In the genomic region with DNA sequence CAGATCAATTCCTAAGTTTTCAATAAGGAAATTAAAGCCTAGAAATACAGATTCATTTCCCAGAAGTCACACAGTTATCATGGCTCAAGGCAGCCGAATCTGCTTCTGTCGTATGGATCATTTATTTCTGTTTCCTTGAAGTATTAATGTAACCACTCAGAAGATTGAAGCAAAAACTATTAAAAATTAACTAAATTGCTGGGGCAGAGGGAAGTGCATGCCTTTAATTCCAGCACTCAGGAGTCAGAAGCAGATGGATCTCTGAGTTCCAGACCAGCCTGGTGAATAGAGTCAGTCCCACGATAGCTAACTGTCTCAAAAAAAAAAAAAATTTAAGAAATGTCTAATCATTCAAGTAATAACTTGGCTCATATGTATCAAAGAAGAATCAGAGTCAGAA, we compare ENCODE assay signal across 31 mouse cellular contexts.
"Had no signal": no experiment of that assay in that cellular context is flagged by ENCODE, and none has a peak within 500 bp of the region (broad histone marks: within the 10 kb centered on the region; RNA-seq: fewer than 3 reads in every experiment).

No protein-coding gene starts in this region.

- H3K4me3 ChIP-seq: heart, adult 2 months; heart, embryonic 10.5 days; heart, embryonic 12.5 days; heart, embryonic 13.5 days; heart, embryonic 15.5 days; hindbrain, embryonic 10.5 days; hindbrain, embryonic 12.5 days; hindbrain, embryonic 13.5 days; hindbrain, embryonic 15.5 days; intestine, embryonic 15.5 days; kidney, embryonic 15.5 days; layer of hippocampus, adult 2 months; left cerebral cortex, adult 2 months had no signal

- H3K9ac ChIP-seq: heart, embryonic 12.5 days; heart, embryonic 13.5 days; heart, embryonic 15.5 days; hindbrain, embryonic 12.5 days; hindbrain, embryonic 13.5 days; hindbrain, embryonic 14.5 days; hindbrain, embryonic 15.5 days; intestine, embryonic 15.5 days; kidney, embryonic 15.5 days had no signal

- H3K4me2 ChIP-seq: heart, embryonic 11.5 days; heart, embryonic 12.5 days; heart, embryonic 13.5 days; heart, embryonic 15.5 days; hindbrain, embryonic 12.5 days; hindbrain, embryonic 13.5 days; hindbrain, embryonic 14.5 days; hindbrain, embryonic 15.5 days; intestine, embryonic 15.5 days; kidney, embryonic 15.5 days had no signal

- ATAC-seq: hindbrain, embryonic 16.5 days; hindbrain, postnatal 0 days; intestine, embryonic 15.5 days; intestine, embryonic 16.5 days; intestine, postnatal 0 days had no signal

- H3K27ac ChIP-seq: heart, adult 2 months; heart, embryonic 10.5 days; heart, embryonic 13.5 days; heart, embryonic 15.5 days; hindbrain, embryonic 10.5 days; hindbrain, embryonic 12.5 days; hindbrain, embryonic 13.5 days; hindbrain, embryonic 14.5 days; hindbrain, embryonic 15.5 days; hindbrain, postnatal 0 days; intestine, embryonic 15.5 days; kidney, postnatal 0 days; layer of hippocampus, adult 2 months; left cerebral cortex, adult 2 months had no signal

- H3K27me3 ChIP-seq: heart, embryonic 12.5 days; heart, embryonic 13.5 days; heart, embryonic 15.5 days; hindbrain, embryonic 12.5 days; hindbrain, embryonic 13.5 days; hindbrain, embryonic 15.5 days; intestine, embryonic 15.5 days; kidney, embryonic 15.5 days had no signal

- DNase-seq: heart, adult 2 months; heart, postnatal 10 days; heart, postnatal 14 days; heart, postnatal 36 days; heart, postnatal 4 days; kidney, adult 8-10 months; kidney, postnatal 10 days; kidney, postnatal 14 days; kidney, postnatal 25 days; kidney, postnatal 4 days; layer of hippocampus, adult 9-11 months; layer of hippocampus, postnatal 36 days had no signal

- H3K9me3 ChIP-seq: heart, embryonic 10.5 days; heart, embryonic 12.5 days; heart, embryonic 13.5 days; heart, embryonic 15.5 days; hindbrain, embryonic 10.5 days; hindbrain, embryonic 12.5 days; hindbrain, embryonic 13.5 days; hindbrain, embryonic 15.5 days; intestine, embryonic 15.5 days; kidney, embryonic 15.5 days had no signal

- H3K4me1 ChIP-seq: intestine, embryonic 15.5 days had no signal
